Mouse (Mus musculus) cerebellum, adult 2 months (tissue): ENCODE results near the gene Enpep.

Experiments
- CTCF ChIP-seq: fragments of 200-500 bp; IDR thresholded peaks from 2 replicates; pipeline ENCODE4 v1.5.1; 2011; ENCODE audit warnings: low read depth, mild to moderate bottlenecking, control low read depth, low read length, moderate library complexity, borderline replicate concordance; ENCODE audit not compliant: insufficient read depth
- POLR2A ChIP-seq: fragments of 200-500 bp; IDR thresholded peaks from 2 replicates; pipeline ENCODE4 v1.6.1; 2011; ENCODE audit warnings: low read length, control low read depth, borderline replicate concordance; ENCODE audit not compliant: insufficient read depth

DNA sequence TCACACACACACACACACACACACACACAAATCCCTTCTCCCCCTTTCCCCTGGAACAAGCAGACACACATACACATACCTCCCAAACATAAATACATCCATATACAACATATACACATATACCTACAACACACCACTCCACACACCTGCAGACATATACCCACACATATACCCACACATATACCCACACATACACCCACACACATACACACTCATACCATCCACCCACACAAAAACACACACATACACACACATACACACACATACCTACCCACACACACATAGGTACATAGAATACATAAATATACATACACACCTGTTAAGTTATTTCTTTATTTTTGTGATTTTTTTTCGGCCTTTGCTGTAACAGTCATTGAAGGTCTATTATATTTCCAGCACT is 94.5 kb downstream of the Enpep start:
- no peak for TF ChIP-seq POLR2A
- TF ChIP-seq CTCF, result no peak
